Mouse (Mus musculus): ENCODE data around the gene Fam228b. TPM values are rescaled to one million over a fixed set of nuclear protein-coding genes. Genes with fewer than 3 reads are reported as not detected.
"Not testable (repeated sequence)": the region's sequence is repeated elsewhere in the genome, so short reads cannot be mapped to it uniquely, and the experiment has no call there.

Fam228b gene
- polyA plus RNA-seq, 1 experiment from 2014 or later, result 2.2 TPM

DNA sequence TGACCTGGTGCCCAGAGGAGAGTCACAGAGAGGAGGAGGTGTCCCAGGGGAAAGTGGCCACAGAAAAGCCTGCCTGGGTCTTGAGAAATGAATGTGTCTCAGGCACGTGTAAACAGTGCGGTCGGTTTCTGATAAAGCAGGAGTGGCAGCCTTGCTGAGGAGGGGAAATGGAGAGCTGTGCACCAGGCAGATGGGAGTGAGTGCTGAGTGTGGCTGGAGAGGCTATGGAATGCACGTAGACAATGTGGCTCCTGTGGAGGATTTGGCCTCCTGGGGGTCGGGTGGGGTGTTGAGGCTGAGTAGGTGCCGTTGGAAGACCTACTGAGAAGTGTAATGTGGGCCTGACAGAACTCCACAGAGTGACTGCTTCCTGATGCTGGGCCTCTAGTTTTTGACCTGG, 63.4 kb downstream of the Fam228b start:
- H3K4me1 ChIP-seq, result peaks cover 17% of the 10 kb centered on the region
- H3K4me3 ChIP-seq; H3K27ac ChIP-seq; H3K9me3 ChIP-seq; H3K27me3 ChIP-seq (ENCODE audit: insufficient read depth, poor library complexity, severe bottlenecking): not testable (repeated sequence)
- peak; percentile 75 for DNase-seq (ENCODE audit: low spot score)
- H3K36me3 ChIP-seq, result peaks cover 60% of the 10 kb centered on the region
- 36% methylated on average over 6 of the region's 6 CpGs for WGBS

DNA sequence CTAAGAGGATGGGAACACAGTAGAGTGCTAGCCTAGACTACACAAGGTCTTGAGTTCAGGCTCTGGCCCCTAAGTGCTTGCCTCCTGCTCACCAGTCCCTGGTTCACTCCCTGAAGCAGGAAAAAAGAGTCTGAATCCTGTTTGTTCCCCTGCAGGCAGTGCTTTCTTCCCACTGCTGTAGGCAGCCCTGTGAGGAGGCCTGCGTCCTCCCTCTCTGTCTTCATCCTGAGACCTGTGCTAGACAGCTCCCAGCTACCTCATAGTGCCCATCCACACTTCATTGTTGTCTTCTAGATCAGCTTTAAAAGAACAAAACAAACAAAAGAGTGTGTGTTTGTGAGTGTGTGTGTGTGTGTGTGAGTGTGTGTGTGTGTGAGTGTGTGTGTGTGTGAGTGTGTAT, 74.5 kb downstream of the Fam228b start:
- WGBS, result 86% methylated on average over 1 of the region's 1 CpGs
- peaks cover 22% of the 10 kb centered on the region for H3K36me3 ChIP-seq
- H3K27me3 ChIP-seq (ENCODE audit: insufficient read depth, poor library complexity, severe bottlenecking), result no peaks in the 10 kb centered on the region
- H3K27ac ChIP-seq, result no peak overlapping the region
- H3K9me3 ChIP-seq, result no peaks in the 10 kb centered on the region
- peak; percentile 55 for DNase-seq (ENCODE audit: low spot score)
- H3K4me1 ChIP-seq, result peaks cover 5% of the 10 kb centered on the region
- no peak overlapping the region for H3K4me3 ChIP-seq

GRCm38 (mm10) chr12:4691193-4691592, 77.9 kb downstream of the Fam228b start:
- no peaks in the 10 kb centered on the region for H3K9me3 ChIP-seq
- no peaks in the 10 kb centered on the region for H3K27me3 ChIP-seq (ENCODE audit: insufficient read depth, poor library complexity, severe bottlenecking)
- no peak overlapping the region for H3K27ac ChIP-seq
- peak; percentile 52 for DNase-seq (ENCODE audit: low spot score)
- H3K36me3 ChIP-seq, result peaks cover 10% of the 10 kb centered on the region; the same call in 1 of the 2 replicates
- H3K4me3 ChIP-seq, result no peak overlapping the region
- peaks cover 5% of the 10 kb centered on the region for H3K4me1 ChIP-seq
- WGBS, result 90% methylated on average over 3 of the region's 3 CpGs

Other genes starting within 250 kb of the Fam228b start
- gene Itsn2, start 176.6 kb downstream of the Fam228b start, polyA plus RNA-seq (2016; fragmentation: Nextera tagmentation; extraction: Ambion mirVana), result 30.4 and 32.6 TPM in 2 replicates
- not detected in 2 replicates for gene Gm3625, start 176.3 kb downstream of the Fam228b start, polyA plus RNA-seq (2016; fragmentation: Nextera tagmentation; extraction: Ambion mirVana)
- 0.31 and 0.35 TPM in 2 replicates for gene Fam228a, start 30.8 kb downstream of the Fam228b start, polyA plus RNA-seq (2016; fragmentation: Nextera tagmentation; extraction: Ambion mirVana)
- gene Pfn4, start 245 bp downstream of the Fam228b start, polyA plus RNA-seq (2016; fragmentation: Nextera tagmentation; extraction: Ambion mirVana), result 1.2 and 1.8 TPM in 2 replicates
- gene Sf3b6, start 48.3 kb upstream of the Fam228b start, polyA plus RNA-seq (2016; fragmentation: Nextera tagmentation; extraction: Ambion mirVana), result 164 and 196 TPM in 2 replicates
- gene Fkbp1b, start 72.3 kb upstream of the Fam228b start, polyA plus RNA-seq (2016; fragmentation: Nextera tagmentation; extraction: Ambion mirVana), result 7.4 and 12.5 TPM in 2 replicates
- 17.6 and 18.4 TPM in 2 replicates for gene Wdcp, start 74.0 kb upstream of the Fam228b start, polyA plus RNA-seq (2016; fragmentation: Nextera tagmentation; extraction: Ambion mirVana)
- 10.9 and 13.5 TPM in 2 replicates for gene Mfsd2b, start 105.1 kb upstream of the Fam228b start, polyA plus RNA-seq (2016; fragmentation: Nextera tagmentation; extraction: Ambion mirVana)
- gene Ubxn2a, start 138.4 kb upstream of the Fam228b start, polyA plus RNA-seq (2016; fragmentation: Nextera tagmentation; extraction: Ambion mirVana), result 29.6 and 30.7 TPM in 2 replicates
- gene Atad2b, start 148.1 kb upstream of the Fam228b start, polyA plus RNA-seq (2016; fragmentation: Nextera tagmentation; extraction: Ambion mirVana), result 6.7 and 8.8 TPM in 2 replicates

Measured in heart, embryonic 10.5 days (tissue).